Mouse (Mus musculus): Measurements from ENCODE around the gene Hbb-bh1.

- TF ChIP-seq MXI1 (IDR thresholded peaks at IDR 0.05; ENCODE audit: low read depth, low read length) (no peak), MAX (IDR thresholded peaks at IDR 0.05; ENCODE audit: low read length) (no peak), POLR2A (IDR thresholded peaks at IDR 0.05; ENCODE audit: control insufficient read depth in 1 of 2, insufficient read depth in 1 of 2, low read depth in 1 of 2, low read length in 2 of 2, poor library complexity in 1 of 2) (no peak), CTCF (IDR thresholded peaks at IDR 0.05 in 2 of 3, conservative IDR thresholded peaks at IDR 0.05 in 1 of 3; ENCODE audit: control insufficient read depth in 1 of 3, insufficient read depth in 1 of 3, low read depth in 2 of 3, low read length in 3 of 3, poor library complexity in 1 of 3, severe bottlenecking in 1 of 3) (no peak), UBTF (IDR thresholded peaks at IDR 0.05; ENCODE audit: borderline replicate concordance, insufficient read depth, low read depth, low read length) (no peak), MAFK (IDR thresholded peaks at IDR 0.05; ENCODE audit: borderline replicate concordance, low read depth, low read length) (no peak), GABPA (IDR thresholded peaks at IDR 0.05; ENCODE audit: low read depth, low read length) (no peak), TCF12 (IDR thresholded peaks at IDR 0.05; ENCODE audit: low read depth, low read length) (no peak), ZMIZ1 (IDR thresholded peaks at IDR 0.05; ENCODE audit: low read depth, low read length) (no peak), EP300 (IDR thresholded peaks at IDR 0.05; ENCODE audit: low read depth in 1 of 2, low read length in 2 of 2) (peak in 1 of 2 experiments; percentile 33; a peak in 1 of 4 replicates), ZC3H11A (IDR thresholded peaks at IDR 0.05; ENCODE audit: low read depth, low read length) (no peak), NRF1 (IDR thresholded peaks at IDR 0.05; ENCODE audit: insufficient read depth, low read depth, low read length, poor library complexity, severe bottlenecking) (no peak), USF1 (IDR thresholded peaks at IDR 0.05; ENCODE audit: low read depth, low read length) (no peak), USF2 (IDR thresholded peaks at IDR 0.05; ENCODE audit: borderline replicate concordance in 1 of 2, insufficient read depth in 1 of 2, low read depth in 1 of 2, low read length in 2 of 2) (no peak)
Measured at GRCm38 (mm10) chr7:103844525-103845325, 1.8 kb upstream of the Hbb-bh1 start.
